Mouse (Mus musculus) hindbrain, embryonic 13.5 days (tissue): ENCODE data around the gene Apol8. TPM values are rescaled to one million over a fixed set of nuclear protein-coding genes. Genes with fewer than 3 reads are reported as not detected.
"Not testable (repeated sequence)": the region's sequence is repeated elsewhere in the genome, so short reads cannot be mapped to it uniquely, and the experiment has no call there.

ENCODE experiments used
- ATAC-seq: fragments of 200-750 bp; cut with Nextera tagmentation; 2 replicates; pipeline ENCODE4 v1.8.0; 2017; ENCODE audit warnings: moderate TSS enrichment; ENCODE audit not compliant: low FRiP score
- H3K27ac ChIP-seq: fragments of 300-500 bp; sonication (generic); 2 replicates; pipeline ENCODE4 v1.5.1; 2015; ENCODE audit warnings: inconsistent platforms, mild to moderate bottlenecking, moderate library complexity
- H3K27me3 ChIP-seq: fragments of 300-500 bp; sonication (generic); 2 replicates; pipeline ENCODE4 v1.6.1; 2015; ENCODE audit warnings: mild to moderate bottlenecking, inconsistent platforms
- H3K36me3 ChIP-seq: fragments of 300-500 bp; sonication (generic); 2 replicates; pipeline ENCODE4 v1.6.1; 2015; ENCODE audit warnings: mild to moderate bottlenecking, inconsistent platforms
- H3K4me1 ChIP-seq: fragments of 300-500 bp; sonication (generic); replicated peaks from 2 replicates; pipeline ENCODE4 v1.6.1; 2015; ENCODE audit warnings: inconsistent platforms
- H3K4me2 ChIP-seq: fragments of 300-500 bp; sonication (generic); 2 replicates; pipeline ENCODE4 v1.6.1; 2015; ENCODE audit warnings: inconsistent platforms, mild to moderate bottlenecking, moderate library complexity
- H3K4me3 ChIP-seq: fragments of 300-500 bp; sonication (generic); 2 replicates; pipeline ENCODE4 v1.5.1; 2015; ENCODE audit warnings: mild to moderate bottlenecking, inconsistent platforms
- H3K9ac ChIP-seq: fragments of 300-500 bp; sonication (generic); 2 replicates; pipeline ENCODE4 v1.6.1; 2015; ENCODE audit warnings: mild to moderate bottlenecking, inconsistent platforms
- H3K9me3 ChIP-seq: fragments of 300-500 bp; sonication (generic); 2 replicates; pipeline ENCODE4 v1.6.1; 2016; ENCODE audit warnings: inconsistent platforms
- WGBS: fragments of 180-500 bp; shearing (Covaris S2); methylation state at CpG from one replicate; pipeline ENCODE4 v1.1.7; 2015; 5-methylcytosine and 5-hydroxymethylcytosine counted together
- polyA plus RNA-seq: library from polyadenylated mRNA; unstranded; fragments of >200 nt; fragmentation: Nextera tagmentation; extraction: Ambion mirVana; gene quantifications from 2 replicates; pipeline ENCODE4 v1.2.1, GENCODE M21; 2015

Apol8 gene
- polyA plus RNA-seq, 1 experiment from 2014 or later: 0.16 TPM

GRCm38 (mm10) chr15:77721509-77721908 is 35.3 kb downstream of the Apol8 start:
- H3K27me3 ChIP-seq, H3K9ac ChIP-seq, ATAC-seq, H3K4me1 ChIP-seq, H3K9me3 ChIP-seq, H3K36me3 ChIP-seq, H3K4me2 ChIP-seq, H3K4me3 ChIP-seq, H3K27ac ChIP-seq: not testable (repeated sequence)
- WGBS: no CpG with 5 or more reads among the region's 3 CpGs

GRCm38 (mm10) chr15:77718240-77718639 is 38.6 kb downstream of the Apol8 start:
- not testable (repeated sequence) for H3K9me3 ChIP-seq, H3K9ac ChIP-seq, H3K4me2 ChIP-seq, ATAC-seq, H3K36me3 ChIP-seq, H3K27ac ChIP-seq, H3K27me3 ChIP-seq, H3K4me3 ChIP-seq, H3K4me1 ChIP-seq
- 94% methylated on average over 4 of the region's 6 CpGs for WGBS

GRCm38 (mm10) chr15:77708936-77709335 is 47.9 kb downstream of the Apol8 start:
- H3K4me2 ChIP-seq, H3K9ac ChIP-seq, H3K4me3 ChIP-seq, H3K36me3 ChIP-seq, H3K4me1 ChIP-seq, ATAC-seq, H3K27me3 ChIP-seq, H3K9me3 ChIP-seq, H3K27ac ChIP-seq: not testable (repeated sequence)
- 100% methylated on average over 1 of the region's 1 CpGs for WGBS

DNA sequence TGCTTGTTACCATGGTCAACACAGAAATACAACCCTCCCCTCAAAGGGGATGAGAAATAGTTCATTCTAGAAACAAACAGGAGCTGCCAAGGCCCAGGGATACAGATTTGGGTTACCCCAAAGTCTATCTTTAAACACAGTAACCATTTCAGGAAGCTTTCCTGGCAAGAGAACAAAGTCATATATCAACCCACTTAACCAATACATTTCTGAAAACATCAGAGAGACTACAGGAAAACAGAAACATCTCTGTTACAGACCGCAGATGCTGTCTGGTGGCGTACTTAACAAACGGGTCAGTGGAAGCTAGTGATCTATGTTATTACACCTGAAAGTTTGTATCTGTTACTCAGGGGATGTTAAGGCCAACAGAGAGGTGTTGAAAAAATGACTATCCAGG is 51.5 kb downstream of the Apol8 start:
- WGBS: 93% methylated on average over 3 of the region's 3 CpGs

DNA sequence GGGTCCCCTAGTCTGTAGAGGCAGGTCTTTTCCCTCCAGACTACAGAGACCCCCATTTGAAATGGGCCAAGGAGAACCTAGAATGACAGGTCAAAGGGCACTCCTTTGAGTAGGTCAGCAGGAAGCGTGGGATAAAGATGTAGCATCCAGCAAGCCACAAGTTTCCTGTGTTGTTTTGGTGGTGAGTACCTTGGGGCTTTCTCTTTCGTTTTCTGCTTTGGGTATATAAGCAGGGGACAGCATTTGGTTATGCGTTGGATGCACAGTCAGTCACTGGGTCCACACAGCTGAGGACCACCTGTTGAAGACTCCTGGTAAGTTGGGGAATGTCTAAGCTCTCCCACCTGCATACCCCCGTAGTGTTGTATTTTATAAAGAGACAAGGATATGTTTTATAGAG is 58.1 kb downstream of the Apol8 start, which contains the start of gene Apol7e:
TSS of gene Apol7e (plus strand) at position 202 of the 400 bp plus-strand sequence.
- H3K4me3 ChIP-seq, H3K4me2 ChIP-seq, H3K36me3 ChIP-seq, H3K9ac ChIP-seq, H3K9me3 ChIP-seq, ATAC-seq, H3K27ac ChIP-seq, H3K27me3 ChIP-seq, H3K4me1 ChIP-seq: not testable (repeated sequence)
- WGBS: 85% methylated on average over 4 of the region's 4 CpGs

More for the DNA sequence above, 51.5 kb downstream of the Apol8 start:
- H3K36me3 ChIP-seq, H3K4me3 ChIP-seq, ATAC-seq, H3K9ac ChIP-seq, H3K9me3 ChIP-seq, H3K27me3 ChIP-seq, H3K4me1 ChIP-seq, H3K4me2 ChIP-seq, H3K27ac ChIP-seq: not testable (repeated sequence)

Other genes with a start within 250 kb of the Apol8 start
- gene Apol11a, start 248.7 kb downstream of the Apol8 start, polyA plus RNA-seq: not detected in 2 replicates
- gene Apol7c, start 223.7 kb downstream of the Apol8 start, polyA plus RNA-seq: not detected in 2 replicates
- gene 1700025B11Rik, start 195.1 kb downstream of the Apol8 start, polyA plus RNA-seq: not detected in 2 replicates
- gene Apol10b, start 160.9 kb downstream of the Apol8 start, polyA plus RNA-seq: 0.06 TPM in 1 of 2 replicates, not detected in the other
- gene Gm36245, start 157.7 kb downstream of the Apol8 start, polyA plus RNA-seq: not detected in 2 replicates
- gene Apol11b, start 113.7 kb downstream of the Apol8 start, polyA plus RNA-seq: 0.08 TPM in 1 of 2 replicates, not detected in the other
- gene Apol7e, start 58.1 kb downstream of the Apol8 start, polyA plus RNA-seq: not detected in 2 replicates
- not detected in 2 replicates for gene Apol9b, start 28.0 kb downstream of the Apol8 start, polyA plus RNA-seq
- 14.5 and 14.9 TPM in 2 replicates for gene Myh9, start 85.2 kb upstream of the Apol8 start, polyA plus RNA-seq
- gene Txn2, start 172.0 kb upstream of the Apol8 start, polyA plus RNA-seq: 214 and 218 TPM in 2 replicates
- 6.2 and 7.4 TPM in 2 replicates for gene Foxred2, start 199.7 kb upstream of the Apol8 start, polyA plus RNA-seq
- gene Eif3d, start 213.8 kb upstream of the Apol8 start, polyA plus RNA-seq: 184 and 191 TPM in 2 replicates